Mouse (Mus musculus) macrophage (primary cell): ENCODE data around the gene Katna1. TPM values are rescaled to one million over a fixed set of nuclear protein-coding genes. Genes with fewer than 3 reads are reported as not detected.
A peak's percentile ranks its signal among the peaks of the same experiment; 100 is the strongest.
"Not testable (repeated sequence)": the region's sequence is repeated elsewhere in the genome, so short reads cannot be mapped to it uniquely, and the experiment has no call there.

Experiments used
- H3K27ac ChIP-seq: fragments of 350-480 bp; formaldehyde crosslinking; 2 replicates; pipeline ENCODE4 v1.9.0; 2021
- H3K36me3 ChIP-seq: fragments of 350-480 bp; formaldehyde crosslinking; 2 replicates; pipeline ENCODE4 v1.9.0; 2021; ENCODE audit errors: inconsistent target
- H3K4me3 ChIP-seq: fragments of 350-480 bp; formaldehyde crosslinking; 2 replicates; pipeline ENCODE4 v1.9.0; 2021; ENCODE audit errors: inconsistent target
- H3K79me2 ChIP-seq: fragments of 350-480 bp; formaldehyde crosslinking; 2 replicates; pipeline ENCODE4 v1.9.0; 2021; ENCODE audit errors: inconsistent target
- WGBS: methylation state at CpG from one replicate; pipeline ENCODE4 v1.1.7; 2026; ENCODE audit warnings: inconsistent platforms; ENCODE audit not compliant: missing documents; 5-methylcytosine and 5-hydroxymethylcytosine counted together
- polyA plus RNA-seq: library from polyadenylated mRNA; stranded (reverse); fragments of 250-400 nt; gene quantifications from 3 replicates; pipeline ENCODE4 v1.2.4, GENCODE M21; 2018; ENCODE audit warnings: inconsistent platforms

Katna1 gene
- polyA plus RNA-seq, 1 experiment from 2014 or later, result 29.9 TPM

GRCm38 (mm10) chr10:7737914-7738313 is 12.1 kb downstream of the Katna1 start:
- no peak overlapping the region for H3K27ac ChIP-seq
- peaks cover 69% of the 10 kb centered on the region for H3K79me2 ChIP-seq
- H3K36me3 ChIP-seq, result peaks cover 27% of the 10 kb centered on the region
- no peak overlapping the region for H3K4me3 ChIP-seq
- WGBS, result 93% methylated on average over 3 of the region's 3 CpGs

GRCm38 (mm10) chr10:7745528-7745927 is 19.7 kb downstream of the Katna1 start:
- not testable (repeated sequence) for H3K79me2 ChIP-seq, H3K4me3 ChIP-seq, H3K27ac ChIP-seq
- H3K36me3 ChIP-seq, result peaks cover 73% of the 10 kb centered on the region
- WGBS, result 92% methylated on average over 4 of the region's 6 CpGs

- 93% methylated on average over 6 of the region's 6 CpGs for WGBS
- H3K79me2 ChIP-seq, result no peaks in the 10 kb centered on the region
- H3K27ac ChIP-seq, result no peak overlapping the region
- no peak overlapping the region for H3K4me3 ChIP-seq
- H3K36me3 ChIP-seq, result peaks cover 74% of the 10 kb centered on the region
Measured at GRCm38 (mm10) chr10:7748752-7749151, 23.0 kb downstream of the Katna1 start.

- peaks cover 59% of the 10 kb centered on the region for H3K36me3 ChIP-seq
- WGBS, result 77% methylated on average over 2 of the region's 2 CpGs
Measured at GRCm38 (mm10) chr10:7757544-7757943, 31.7 kb downstream of the Katna1 start.

GRCm38 (mm10) chr10:7772346-7772745 is 46.5 kb downstream of the Katna1 start:
- H3K4me3 ChIP-seq, result no peak overlapping the region
- H3K79me2 ChIP-seq, result no peaks in the 10 kb centered on the region

More at GRCm38 (mm10) chr10:7757544-7757943, 31.7 kb downstream of the Katna1 start:
- Histone ChIP-seq H3K4me3 (no peak overlapping the region), H3K27ac (no peak overlapping the region), H3K79me2 (no peaks in the 10 kb centered on the region)

GRCm38 (mm10) chr10:7772769-7773168 is 47.0 kb downstream of the Katna1 start:
- no peak overlapping the region for H3K27ac ChIP-seq
- peaks cover 72% of the 10 kb centered on the region for H3K36me3 ChIP-seq
- H3K4me3 ChIP-seq, result no peak overlapping the region
- H3K79me2 ChIP-seq, result no peaks in the 10 kb centered on the region
- 100% methylated on average over 1 of the region's 1 CpGs for WGBS

More at GRCm38 (mm10) chr10:7772346-7772745, 46.5 kb downstream of the Katna1 start:
- Histone ChIP-seq H3K36me3 (peaks cover 76% of the 10 kb centered on the region), H3K27ac (no peak overlapping the region)
- WGBS, result 95% methylated on average over 4 of the region's 4 CpGs

- no peak overlapping the region for H3K27ac ChIP-seq
- 98% methylated on average over 8 of the region's 8 CpGs for WGBS
- H3K4me3 ChIP-seq, result no peak overlapping the region
- peaks cover 46% of the 10 kb centered on the region for H3K36me3 ChIP-seq
- no peaks in the 10 kb centered on the region for H3K79me2 ChIP-seq
Measured at GRCm38 (mm10) chr10:7775421-7775820, 49.6 kb downstream of the Katna1 start.

- Histone ChIP-seq H3K36me3 (peaks cover 26% of the 10 kb centered on the region; the same call in 1 of the 2 replicates), H3K27ac (no peak overlapping the region), H3K4me3 (no peak overlapping the region), H3K79me2 (no peaks in the 10 kb centered on the region)
- WGBS, result 88% methylated on average over 3 of the region's 3 CpGs
Measured at GRCm38 (mm10) chr10:7778361-7778760, 52.6 kb downstream of the Katna1 start.

- Histone ChIP-seq H3K36me3 (peaks cover 12% of the 10 kb centered on the region; the same call in 1 of the 2 replicates), H3K27ac (no peak overlapping the region), H3K79me2 (no peaks in the 10 kb centered on the region), H3K4me3 (peak overlapping the region; percentile 85)
- 33% methylated on average over 5 of the region's 7 CpGs for WGBS
Measured at GRCm38 (mm10) chr10:7779751-7780237, 54.0 kb downstream of the Katna1 start.

GRCm38 (mm10) chr10:7780238-7781176 is 54.7 kb downstream of the Katna1 start:
- peaks cover 5% of the 10 kb centered on the region; the same call in 1 of the 2 replicates for H3K36me3 ChIP-seq
- 1% methylated on average over 73 of the region's 77 CpGs for WGBS
- H3K79me2 ChIP-seq, result no peaks in the 10 kb centered on the region
- peak overlapping the region; percentile 85 for H3K4me3 ChIP-seq
- 0 out of 2 replicates have a peak overlapping the region, but pooled peaks have one; percentile 22 for H3K27ac ChIP-seq

GRCm38 (mm10) chr10:7781214-7781613 is 55.4 kb downstream of the Katna1 start:
- peak overlapping the region; percentile 43 for H3K4me3 ChIP-seq
- no peaks in the 10 kb centered on the region for H3K79me2 ChIP-seq
- H3K36me3 ChIP-seq, result peaks cover 3% of the 10 kb centered on the region; the same call in 1 of the 2 replicates
- H3K27ac ChIP-seq, result 0 out of 2 replicates have a peak overlapping the region, but pooled peaks have one; percentile 19
- WGBS, result 59% methylated on average over 3 of the region's 3 CpGs

GRCm38 (mm10) chr10:7787319-7787718 is 61.5 kb downstream of the Katna1 start:
- H3K27ac ChIP-seq, result no peak overlapping the region
- 82% methylated on average over 2 of the region's 2 CpGs for WGBS
- no peak overlapping the region for H3K4me3 ChIP-seq
- H3K36me3 ChIP-seq, result no peaks in the 10 kb centered on the region
- peaks cover 17% of the 10 kb centered on the region for H3K79me2 ChIP-seq

- Histone ChIP-seq H3K27ac (peak overlapping the region; percentile 39), H3K36me3 (peaks cover 9% of the 10 kb centered on the region), H3K4me3 (peak overlapping the region; percentile 99), H3K79me2 (peaks cover 50% of the 10 kb centered on the region)
- 0% methylated on average over 10 of the region's 10 CpGs for WGBS
Measured at GRCm38 (mm10) chr10:7792254-7792750, 66.5 kb downstream of the Katna1 start.

- Histone ChIP-seq H3K4me3 (peak within 1 kb of the TSS; percentile 99), H3K27ac (peak within 1 kb of the TSS; percentile 64), H3K36me3 (peaks cover 15% of the 10 kb centered on the region), H3K79me2 (peaks cover 50% of the 10 kb centered on the region)
- WGBS, result under 1% methylated on average over 50 of the region's 52 CpGs
Measured at GRCm38 (mm10) chr10:7792751-7793385, 67.1 kb downstream of the Katna1 start, which contains the start of the genes Ginm1 and Ppil4. Ginm1 (minus strand) TSS chr10:7792824. Ppil4 (plus strand) TSS chr10:7792891.
